Mouse (Mus musculus) midbrain, embryonic 15.5 days (tissue): ENCODE measurements around the gene B3galt6. TPM values are rescaled to one million over a fixed set of nuclear protein-coding genes. Genes with fewer than 3 reads are reported as not detected.
A peak's percentile ranks its signal among the peaks of the same experiment; 100 is the strongest.

Experiments
- ATAC-seq: fragments of 200-750 bp; cut with Nextera tagmentation; replicated peaks from 2 replicates; pipeline ENCODE4 v1.8.0; 2017; ENCODE audit warnings: moderate TSS enrichment
- H3K27ac ChIP-seq: fragments of 300-500 bp; sonication (generic); 2 replicates; pipeline ENCODE4 v1.5.1; 2015; ENCODE audit warnings: mild to moderate bottlenecking, inconsistent platforms
- H3K27me3 ChIP-seq: fragments of 300-500 bp; sonication (generic); replicated peaks from 2 replicates; pipeline ENCODE4 v1.6.1; 2015; ENCODE audit warnings: inconsistent platforms
- H3K36me3 ChIP-seq: fragments of 300-500 bp; sonication (generic); replicated peaks from 2 replicates; pipeline ENCODE4 v1.6.1; 2015; ENCODE audit warnings: inconsistent platforms
- H3K4me1 ChIP-seq: fragments of 300-500 bp; sonication (generic); 2 replicates; pipeline ENCODE4 v1.6.1; 2015; ENCODE audit warnings: inconsistent platforms
- H3K4me2 ChIP-seq: fragments of 300-500 bp; sonication (generic); 2 replicates; pipeline ENCODE4 v1.6.1; 2015; ENCODE audit warnings: inconsistent platforms, mild to moderate bottlenecking, moderate library complexity
- H3K4me3 ChIP-seq: fragments of 300-500 bp; sonication (generic); 2 replicates; pipeline ENCODE4 v1.5.1; 2015; ENCODE audit warnings: mild to moderate bottlenecking, inconsistent platforms
- H3K9ac ChIP-seq: fragments of 300-500 bp; sonication (generic); 2 replicates; pipeline ENCODE4 v1.6.1; 2015; ENCODE audit warnings: mild to moderate bottlenecking, inconsistent platforms
- H3K9me3 ChIP-seq: fragments of 300-500 bp; sonication (generic); 2 replicates; pipeline ENCODE4 v1.6.1; 2016; ENCODE audit warnings: inconsistent platforms
- whole genome bisulfite sequencing: fragments of 180-500 bp; shearing (Covaris S2); methylation state at CpG from one replicate; pipeline ENCODE4 v1.1.7; 2015; ENCODE audit warnings: mixed read lengths; 5-methylcytosine and 5-hydroxymethylcytosine counted together
- polyA plus RNA-seq: library from polyadenylated mRNA; unstranded; fragments of >200 nt; fragmentation: Nextera tagmentation; extraction: Ambion mirVana; gene quantifications from 2 replicates; pipeline ENCODE4 v1.2.1, GENCODE M21; 2015

B3galt6 gene
- polyA plus RNA-seq, 1 experiment from 2014 or later, result 38.9 TPM

- Histone ChIP-seq H3K4me2 (no peak overlapping the region), H3K36me3 (peaks cover 7% of the 10 kb centered on the region; the same call in 1 of the 2 replicates), H3K9ac (no peak overlapping the region), H3K4me3 (no peak overlapping the region), H3K4me1 (no peaks in the 10 kb centered on the region), H3K27me3 (no peaks in the 10 kb centered on the region), H3K9me3 (no peaks in the 10 kb centered on the region), H3K27ac (no peak overlapping the region)
- ATAC-seq, result no peak
- WGBS, result 84% methylated on average over 9 of the region's 9 CpGs
Observed at GRCm38 (mm10) chr4:156021942-156022419, 29.5 kb upstream of the B3galt6 start.

GRCm38 (mm10) chr4:156021381-156021780 lies 28.9 kb upstream of the B3galt6 start:
- H3K27me3 ChIP-seq, result no peaks in the 10 kb centered on the region
- ATAC-seq, result no peak
- 91% methylated on average over 3 of the region's 3 CpGs for WGBS
- peaks cover 7% of the 10 kb centered on the region; the same call in 1 of the 2 replicates for H3K36me3 ChIP-seq
- no peak overlapping the region for H3K9ac ChIP-seq
- no peaks in the 10 kb centered on the region for H3K4me1 ChIP-seq
- no peak overlapping the region for H3K4me2 ChIP-seq
- no peaks in the 10 kb centered on the region for H3K9me3 ChIP-seq
- H3K4me3 ChIP-seq, result no peak overlapping the region
- H3K27ac ChIP-seq, result no peak overlapping the region

- H3K36me3 ChIP-seq, result peaks cover 7% of the 10 kb centered on the region; the same call in 1 of the 2 replicates
Observed at GRCm38 (mm10) chr4:156019771-156020170, 27.3 kb upstream of the B3galt6 start.

DNA sequence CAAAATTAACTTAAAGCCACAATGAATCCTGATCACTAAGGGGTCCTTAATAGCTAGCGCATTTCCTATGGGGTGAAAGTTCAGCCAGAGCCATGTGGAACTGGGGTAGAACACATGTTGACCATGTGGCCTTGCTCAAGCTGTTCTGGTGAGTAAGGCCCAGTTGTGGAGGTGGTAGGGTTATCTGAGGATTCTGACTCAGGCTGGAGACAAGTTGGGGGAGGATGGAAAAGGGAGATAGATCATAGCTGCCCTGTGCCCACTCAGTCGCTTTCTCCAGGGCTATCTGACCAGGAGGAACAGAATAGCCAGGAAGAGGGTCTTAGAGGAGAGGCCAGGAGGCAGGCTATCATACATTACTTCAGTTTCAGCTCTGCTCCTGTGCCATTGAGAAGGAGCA lies 22.0 kb upstream of the B3galt6 start:
- ATAC-seq, result no peak
- Histone ChIP-seq H3K27ac (no peak overlapping the region), H3K9me3 (no peaks in the 10 kb centered on the region), H3K4me3 (no peak overlapping the region), H3K9ac (no peak overlapping the region), H3K4me1 (no peaks in the 10 kb centered on the region), H3K4me2 (no peak overlapping the region), H3K27me3 (no peaks in the 10 kb centered on the region), H3K36me3 (peaks cover 29% of the 10 kb centered on the region)
- 98% methylated on average over 2 of the region's 2 CpGs for WGBS

More at GRCm38 (mm10) chr4:156019771-156020170, 27.3 kb upstream of the B3galt6 start:
- no peak overlapping the region for H3K9ac ChIP-seq
- H3K4me3 ChIP-seq, result no peak overlapping the region
- no peaks in the 10 kb centered on the region for H3K9me3 ChIP-seq
- no peak for ATAC-seq
- no peaks in the 10 kb centered on the region for H3K27me3 ChIP-seq
- H3K27ac ChIP-seq, result no peak overlapping the region
- H3K4me2 ChIP-seq, result no peak overlapping the region
- H3K4me1 ChIP-seq, result no peaks in the 10 kb centered on the region
- 93% methylated on average over 12 of the region's 12 CpGs for WGBS

DNA sequence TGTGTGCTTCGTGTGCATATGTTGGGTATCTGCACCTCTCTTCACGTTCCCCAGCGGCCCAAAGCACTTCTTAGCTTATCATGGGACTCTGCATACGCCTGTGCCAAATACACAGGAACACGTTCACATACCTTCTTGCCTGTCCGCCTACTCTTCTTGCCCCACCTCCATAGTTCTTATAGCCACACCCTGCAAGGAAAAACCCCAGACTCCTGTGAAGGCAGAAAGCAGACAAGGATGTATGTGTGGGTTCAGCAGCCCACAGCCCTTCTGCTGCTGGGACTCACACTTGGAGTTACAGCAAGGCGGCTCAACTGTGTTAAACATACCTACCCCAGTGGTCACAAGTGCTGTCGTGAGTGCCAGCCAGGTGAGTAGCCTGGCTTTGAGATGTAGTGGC lies 21.2 kb upstream of the B3galt6 start, which contains the start of gene Tnfrsf4:
Gene Tnfrsf4 (plus strand): TSS at position 207 of the 400 bp plus-strand sequence.
- Histone ChIP-seq H3K9ac (no peak within 1 kb of the TSS), H3K27me3 (no peaks in the 10 kb centered on the region), H3K27ac (no peak within 1 kb of the TSS), H3K4me2 (no peak within 1 kb of the TSS), H3K4me3 (no peak within 1 kb of the TSS), H3K9me3 (no peaks in the 10 kb centered on the region), H3K4me1 (no peaks in the 10 kb centered on the region), H3K36me3 (peaks cover 37% of the 10 kb centered on the region)
- WGBS, result 92% methylated on average over 8 of the region's 8 CpGs
- ATAC-seq, result no peak

DNA sequence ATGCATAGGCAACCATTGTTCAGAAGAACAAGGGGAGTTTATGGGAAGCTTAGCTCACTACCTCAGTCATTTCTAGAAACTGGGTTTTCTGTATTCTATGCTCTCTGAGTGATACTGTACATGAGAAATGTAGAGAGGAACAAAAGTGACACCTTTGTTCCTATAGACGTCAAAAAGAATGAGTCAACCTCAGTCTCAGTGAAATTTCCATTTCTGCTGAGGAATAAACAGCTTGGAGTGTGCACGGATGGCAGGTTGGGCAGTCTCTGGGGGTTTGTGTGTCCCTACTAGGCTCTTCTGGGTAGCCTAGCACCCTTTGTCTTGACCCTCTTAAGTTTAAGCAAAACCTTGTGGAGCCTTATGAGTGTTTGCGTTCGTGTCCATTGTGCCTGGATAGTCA lies 15.9 kb upstream of the B3galt6 start:
- H3K9me3 ChIP-seq, result no peaks in the 10 kb centered on the region
- peaks cover 74% of the 10 kb centered on the region for H3K36me3 ChIP-seq
- no peaks in the 10 kb centered on the region for H3K4me1 ChIP-seq
- no peak for ATAC-seq
- no peak overlapping the region for H3K27ac ChIP-seq
- no peaks in the 10 kb centered on the region for H3K27me3 ChIP-seq
- 94% methylated on average over 4 of the region's 4 CpGs for WGBS
- H3K4me3 ChIP-seq, result no peak overlapping the region
- no peak overlapping the region for H3K4me2 ChIP-seq
- H3K9ac ChIP-seq, result no peak overlapping the region

DNA sequence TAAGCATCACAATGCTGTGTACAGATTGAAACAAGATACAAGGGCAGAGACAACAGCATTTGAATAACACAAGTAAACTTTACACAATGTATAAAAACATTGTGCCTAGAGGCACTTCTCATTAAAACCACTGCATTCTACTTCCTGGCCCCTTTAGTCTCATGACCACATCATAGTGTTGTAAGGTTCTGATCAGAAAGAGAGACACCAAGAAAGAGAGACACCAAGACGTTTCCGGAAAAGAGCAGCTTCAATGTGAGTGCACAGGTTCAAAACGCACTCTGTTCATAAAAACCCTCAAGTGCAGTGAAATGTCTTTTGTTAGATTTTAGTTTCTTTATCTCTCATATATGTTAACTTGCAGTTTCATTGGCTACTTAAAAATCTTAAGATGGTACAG lies 11.7 kb upstream of the B3galt6 start:
- no peak for ATAC-seq
- no peaks in the 10 kb centered on the region for H3K4me1 ChIP-seq
- no peak overlapping the region for H3K4me2 ChIP-seq
- H3K9ac ChIP-seq, result no peak overlapping the region
- no peaks in the 10 kb centered on the region for H3K27me3 ChIP-seq
- H3K4me3 ChIP-seq, result no peak overlapping the region
- H3K27ac ChIP-seq, result no peak overlapping the region
- H3K9me3 ChIP-seq, result no peaks in the 10 kb centered on the region
- WGBS, result 91% methylated on average over 3 of the region's 3 CpGs
- peaks cover 72% of the 10 kb centered on the region for H3K36me3 ChIP-seq

DNA sequence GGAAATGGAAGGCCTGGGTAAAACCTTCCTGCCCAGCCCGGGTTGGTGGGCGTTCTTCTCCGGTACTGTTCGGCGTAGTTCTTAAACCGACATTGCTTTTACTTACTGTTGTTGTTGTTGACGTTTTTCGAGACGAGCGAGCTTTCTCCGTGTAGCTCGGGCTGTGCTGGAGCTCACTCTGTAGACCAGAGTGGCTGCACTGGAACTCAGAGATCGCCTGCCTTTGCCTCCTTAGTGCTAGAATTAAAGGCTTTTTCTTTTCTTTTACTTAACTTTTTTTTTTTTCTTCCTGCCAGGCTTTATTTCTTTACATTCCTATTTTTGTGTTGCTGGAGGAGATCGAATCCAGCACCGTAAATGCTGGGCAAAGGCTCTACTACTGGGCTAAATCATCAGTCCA lies 1.2 kb upstream of the B3galt6 start:
- 5% methylated on average over 15 of the region's 15 CpGs for WGBS
- Histone ChIP-seq H3K4me3 (peak overlapping the region; percentile 80), H3K36me3 (peaks cover 14% of the 10 kb centered on the region; the same call in 1 of the 2 replicates), H3K9ac (peak overlapping the region; percentile 70), H3K9me3 (no peaks in the 10 kb centered on the region), H3K4me1 (peaks cover 31% of the 10 kb centered on the region), H3K27me3 (no peaks in the 10 kb centered on the region), H3K4me2 (peak overlapping the region; percentile 65), H3K27ac (peak overlapping the region; percentile 97)
- 0 out of 2 replicates have a peak, but pooled peaks have one; percentile 0 for ATAC-seq

DNA sequence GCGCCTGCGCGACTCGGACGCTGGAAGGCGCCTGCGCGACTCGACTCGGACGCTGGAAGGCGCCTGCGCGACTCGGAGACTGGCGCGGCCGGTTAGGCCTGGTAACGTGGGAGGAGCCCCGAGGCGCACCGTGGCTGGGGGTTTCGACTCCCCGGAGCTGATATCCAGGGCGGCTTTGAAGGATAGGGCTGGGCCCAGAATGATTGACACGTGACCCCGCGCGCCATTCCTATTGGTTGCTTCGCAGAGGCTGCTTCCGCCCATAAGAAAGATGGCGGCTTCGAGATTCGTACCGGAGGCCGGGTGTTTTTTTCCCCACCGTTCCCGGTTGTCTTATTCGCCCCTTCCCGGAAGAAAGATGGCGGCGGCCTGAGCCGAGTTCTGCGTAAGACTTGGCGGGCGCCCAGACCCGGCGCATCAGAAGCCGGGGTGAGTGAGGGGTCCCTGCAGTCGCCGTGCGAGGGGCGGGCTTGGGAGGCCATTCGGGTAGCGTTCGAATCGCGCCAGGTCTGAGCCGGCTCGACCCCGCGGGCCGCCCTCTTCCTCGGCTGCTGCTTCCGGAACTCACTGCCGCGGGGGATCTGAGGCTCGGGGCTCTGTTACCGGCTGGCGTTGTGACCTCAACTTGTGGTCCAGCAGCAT lies 578 bp upstream of the B3galt6 start:
- H3K4me3 ChIP-seq, result peak overlapping the region; percentile 80
- H3K36me3 ChIP-seq, result peaks cover 11% of the 10 kb centered on the region; the same call in 1 of the 2 replicates
- H3K4me2 ChIP-seq, result peak overlapping the region; percentile 65
- under 1% methylated on average over 70 of the region's 70 CpGs for WGBS
- H3K27me3 ChIP-seq, result no peaks in the 10 kb centered on the region
- peak overlapping the region; percentile 70 for H3K9ac ChIP-seq
- peak overlapping the region; percentile 97 for H3K27ac ChIP-seq
- H3K4me1 ChIP-seq, result peaks cover 31% of the 10 kb centered on the region
- no peaks in the 10 kb centered on the region for H3K9me3 ChIP-seq
- peak; percentile 88 for ATAC-seq

- 26% methylated on average over 37 of the region's 37 CpGs for WGBS
- Histone ChIP-seq H3K27ac (peak overlapping the region; percentile 97), H3K27me3 (no peaks in the 10 kb centered on the region), H3K4me3 (peak overlapping the region; percentile 80), H3K4me1 (peaks cover 31% of the 10 kb centered on the region), H3K9ac (peak overlapping the region; percentile 79), H3K36me3 (0 out of 2 replicates have a peak, but pooled peaks cover 3% of the 10 kb centered on the region), H3K4me2 (peak overlapping the region; percentile 97), H3K9me3 (no peaks in the 10 kb centered on the region)
- ATAC-seq, result peak; percentile 24
Observed at GRCm38 (mm10) chr4:155991908-155992230, 580 bp downstream of the B3galt6 start.

DNA sequence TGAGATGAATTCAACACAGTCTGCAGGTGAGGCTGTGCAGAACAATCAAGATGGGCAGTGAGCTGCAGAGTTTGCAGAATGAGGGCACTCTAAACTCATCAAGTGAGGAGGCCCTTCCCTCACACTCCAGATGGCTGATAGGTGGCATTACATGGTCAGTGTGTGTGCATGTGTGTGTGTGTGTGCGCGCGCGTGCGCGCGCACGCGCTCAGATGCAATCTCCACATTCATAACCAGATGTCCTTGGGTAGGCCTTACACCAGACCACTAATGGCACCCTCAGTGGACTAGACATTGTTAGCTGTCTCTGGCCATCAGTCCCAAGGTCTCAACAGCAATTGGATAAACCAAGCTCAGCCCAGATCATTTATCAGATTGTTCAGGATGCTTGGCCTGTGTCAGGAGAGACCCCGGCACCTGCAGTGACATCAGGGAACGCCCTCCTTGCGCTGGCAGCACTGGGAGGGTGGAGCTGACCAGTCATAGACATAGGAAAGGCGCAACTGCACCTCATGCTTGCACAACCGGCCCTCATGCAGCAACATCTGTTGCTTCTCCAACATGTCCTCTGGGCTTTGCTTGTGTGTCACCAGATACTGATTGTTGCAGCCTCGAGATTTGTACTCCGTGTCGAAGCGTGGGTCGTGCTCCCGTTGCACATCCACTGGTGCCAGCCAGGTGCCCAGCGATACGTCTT lies 1.1 kb downstream of the B3galt6 start:
- Histone ChIP-seq H3K4me1 (peaks cover 31% of the 10 kb centered on the region), H3K9ac (peak overlapping the region; percentile 79), H3K36me3 (no peaks in the 10 kb centered on the region), H3K4me2 (peak overlapping the region; percentile 97), H3K27me3 (no peaks in the 10 kb centered on the region), H3K27ac (peak overlapping the region; percentile 97), H3K4me3 (peak overlapping the region; percentile 80), H3K9me3 (no peaks in the 10 kb centered on the region)
- 89% methylated on average over 22 of the region's 22 CpGs for WGBS
- peak; percentile 6; the same call in 1 of the 2 replicates for ATAC-seq

GRCm38 (mm10) chr4:155983788-155984187 lies 8.7 kb downstream of the B3galt6 start:
- Histone ChIP-seq H3K27me3 (no peaks in the 10 kb centered on the region), H3K4me3 (no peak overlapping the region), H3K27ac (no peak overlapping the region), H3K36me3 (no peaks in the 10 kb centered on the region), H3K9me3 (no peaks in the 10 kb centered on the region), H3K4me1 (0 out of 2 replicates have a peak, but pooled peaks cover 4% of the 10 kb centered on the region), H3K4me2 (no peak overlapping the region), H3K9ac (no peak overlapping the region)
- 10% methylated on average over 2 of the region's 2 CpGs for WGBS
- ATAC-seq, result no peak
